In genomic region chr9:57803839-57804238, GRCm38 (mm10) we compare ENCODE assay signal across 13 mouse cellular contexts. TPM values are rescaled to one million over a fixed set of nuclear protein-coding genes. Genes with fewer than 3 reads are reported as not detected.
DNase-seq lines count a peak whose midpoint lies in the region; ATAC-seq and TF ChIP-seq lines count a peak whose summit lies in the region.
"Had no signal": no experiment of that assay in that cellular context is flagged by ENCODE, and none has a peak within 500 bp of the region (broad histone marks: within the 10 kb centered on the region; RNA-seq: fewer than 3 reads in every experiment).

No protein-coding gene starts in this region.

- H3K9ac ChIP-seq in hindbrain, postnatal 0 days (replicated peaks; ENCODE audit: low read length) = no peak overlapping the region
- no peak overlapping the region for H3K9ac ChIP-seq in CH12.LX (ENCODE audit: insufficient read depth, low read depth)
- no peak overlapping the region for H3K9ac ChIP-seq in embryonic facial prominence, embryonic 12.5 days
- H3K9ac ChIP-seq in lung, postnatal 0 days (replicated peaks; ENCODE audit: low read depth) = no peak overlapping the region
- H3K9ac ChIP-seq: liver, embryonic 14.5 days had no signal

- H3K27me3 ChIP-seq in hindbrain, embryonic 10.5 days (ENCODE audit: insufficient read depth, poor library complexity, severe bottlenecking) = no peaks in the 10 kb centered on the region
- H3K27me3 ChIP-seq in hindbrain, postnatal 0 days (ENCODE audit: insufficient read depth, low read length) = no peaks in the 10 kb centered on the region
- H3K27me3 ChIP-seq in CH12.LX (replicated peaks) = no peaks in the 10 kb centered on the region
- no peaks in the 10 kb centered on the region for H3K27me3 ChIP-seq in embryonic facial prominence, embryonic 12.5 days
- no peaks in the 10 kb centered on the region for H3K27me3 ChIP-seq in lung, postnatal 0 days (replicated peaks; ENCODE audit: insufficient read depth, low read length)

- in situ Hi-C loops in CH12.LX (cut with MboI; ENCODE audit: low pct_ligation_motif_present, low pct_unique_long_range_greater_than_20kb, low sequenced_read_pairs) = loop anchor here (25.0 kb wide), 1 partner anchor 458 kb away; the partner anchor contains the start of gene Stoml1

- H3K27ac ChIP-seq in hindbrain, embryonic 10.5 days = peak overlapping the region; percentile 83
- H3K27ac ChIP-seq in hindbrain, postnatal 0 days = no peak overlapping the region
- peak overlapping the region; percentile 34; the same call in 1 of the 2 replicates for H3K27ac ChIP-seq in CH12.LX (ENCODE audit: insufficient read depth, low read depth)
- 0 out of 2 replicates have a peak overlapping the region, but pooled peaks have one; percentile 1 for H3K27ac ChIP-seq in embryonic facial prominence, embryonic 12.5 days
- H3K27ac ChIP-seq in lung, postnatal 0 days (ENCODE audit: low read length) = peak overlapping the region; percentile 39; the same call in 1 of the 2 replicates
- H3K27ac ChIP-seq: liver, embryonic 14.5 days had no signal

- peaks cover 93% of the 10 kb centered on the region for H3K4me1 ChIP-seq in hindbrain, embryonic 10.5 days (replicated peaks)
- H3K4me1 ChIP-seq in hindbrain, postnatal 0 days (ENCODE audit: insufficient read depth, low read length) = no peaks in the 10 kb centered on the region
- H3K4me1 ChIP-seq in CH12.LX (ENCODE audit: control insufficient read depth in 1 of 2, insufficient read depth in 2 of 2) = peaks cover 42 to 98% of the 10 kb centered on the region in 2 experiments
- peaks cover 29% of the 10 kb centered on the region for H3K4me1 ChIP-seq in embryonic facial prominence, embryonic 12.5 days
- no peaks in the 10 kb centered on the region; the same call in 1 of the 2 replicates for H3K4me1 ChIP-seq in lung, postnatal 0 days (ENCODE audit: insufficient read depth, low read depth, low read length)

- no peaks in the 10 kb centered on the region for H3K9me3 ChIP-seq in hindbrain, embryonic 10.5 days
- no peaks in the 10 kb centered on the region for H3K9me3 ChIP-seq in hindbrain, postnatal 0 days (ENCODE audit: low read length)
- H3K9me3 ChIP-seq in CH12.LX (replicated peaks; ENCODE audit: low read length) = peaks cover 2% of the 10 kb centered on the region
- no peaks in the 10 kb centered on the region for H3K9me3 ChIP-seq in embryonic facial prominence, embryonic 12.5 days
- no peaks in the 10 kb centered on the region for H3K9me3 ChIP-seq in lung, postnatal 0 days (ENCODE audit: low read length)

- dilution Hi-C loops in CH12.LX (cut with MboI; ENCODE audit: extremely low pct_ligation_motif_present, extremely low pct_unique_long_range_greater_than_20kb, low sequenced_read_pairs) = no loop called here

- TF ChIP-seq CTCF in hindbrain, postnatal 0 days (IDR thresholded peaks at IDR 0.05; ENCODE audit: low read depth) = no peak
- no peak for TF ChIP-seq CTCF in CH12.LX (conservative IDR thresholded peaks at IDR 0.05 in 1 of 2, IDR thresholded peaks at IDR 0.05 in 1 of 2; ENCODE audit: low read depth in 2 of 2, low read length in 2 of 2)
- TF ChIP-seq CTCF in lung, postnatal 0 days (IDR thresholded peaks at IDR 0.05) = no peak

- TF ChIP-seq RAD21 in CH12.LX (IDR thresholded peaks at IDR 0.05; ENCODE audit: low read depth, low read length) = no peak

- no peak for TF ChIP-seq EP300 in CH12.LX (IDR thresholded peaks at IDR 0.05; ENCODE audit: low read length)
- peak; percentile 84 for TF ChIP-seq EP300 in lung, postnatal 0 days (IDR thresholded peaks at IDR 0.05)

- 0 out of 2 replicates have a peak overlapping the region, but pooled peaks have one; percentile 9 for H3K4me3 ChIP-seq in hindbrain, embryonic 10.5 days
- H3K4me3 ChIP-seq in hindbrain, postnatal 0 days (ENCODE audit: low read length) = no peak overlapping the region
- H3K4me3 ChIP-seq in CH12.LX (replicated peaks in 1 of 3; ENCODE audit: low read depth in 2 of 3, low read length in 2 of 3, poor library complexity in 1 of 3) = no peak overlapping the region
- H3K4me3 ChIP-seq in embryonic facial prominence, embryonic 12.5 days = no peak overlapping the region
- H3K4me3 ChIP-seq in lung, postnatal 0 days (ENCODE audit: low read depth, low read length) = no peak overlapping the region

- DNase-seq in hindbrain, embryonic 10.5 days (ENCODE audit: low spot score) = no peak
- no peak for DNase-seq in hindbrain, postnatal 0 days (ENCODE audit: low spot score)
- DNase-seq in CH12.LX (ENCODE audit: extremely low read depth) = no peak
- DNase-seq in lung, postnatal 0 days (ENCODE audit: low spot score) = peak; percentile 60
- no peak for DNase-seq in retina, embryonic 14.5 days (ENCODE audit: low spot score)
- DNase-seq in cerebellum, adult 11 months = no peak
- DNase-seq in cerebellum, adult 18-20 months = no peak
- DNase-seq: adrenal gland, postnatal 36 days; cerebellum, adult 2 months; embryo, embryonic 11 days; kidney, postnatal 14 days had no signal

- TF ChIP-seq POLR2A in CH12.LX (IDR thresholded peaks at IDR 0.05; ENCODE audit: low read depth, low read length) = no peak

- peaks cover 8% of the 10 kb centered on the region for H3K79me2 ChIP-seq in CH12.LX (replicated peaks; ENCODE audit: control insufficient read depth, extremely low read depth, insufficient read depth, poor library complexity, severe bottlenecking)

- H3K4me2 ChIP-seq in hindbrain, postnatal 0 days (ENCODE audit: low read depth, low read length) = no peak overlapping the region
- H3K4me2 ChIP-seq in CH12.LX (ENCODE audit: insufficient read depth, low read depth, poor library complexity, severe bottlenecking) = no peak overlapping the region
- H3K4me2 ChIP-seq in embryonic facial prominence, embryonic 12.5 days (replicated peaks) = no peak overlapping the region
- H3K4me2 ChIP-seq in lung, postnatal 0 days (replicated peaks; ENCODE audit: low read depth, low read length) = no peak overlapping the region

- 20% methylated on average over 4 of the region's 4 CpGs for WGBS in hindbrain, embryonic 10.5 days
- WGBS in hindbrain, postnatal 0 days = 22% methylated on average over 4 of the region's 4 CpGs
- 23% methylated on average over 4 of the region's 4 CpGs for WGBS in embryonic facial prominence, embryonic 12.5 days
- 12% methylated on average over 4 of the region's 4 CpGs for WGBS in lung, postnatal 0 days

- H3K36me3 ChIP-seq in hindbrain, embryonic 10.5 days = peaks cover 53% of the 10 kb centered on the region
- H3K36me3 ChIP-seq in hindbrain, postnatal 0 days (ENCODE audit: insufficient read depth, low read length) = no peaks in the 10 kb centered on the region
- peaks cover 47 to 77% of the 10 kb centered on the region in 2 experiments for H3K36me3 ChIP-seq in CH12.LX (replicated peaks in 1 of 2; ENCODE audit: control insufficient read depth in 1 of 2, insufficient read depth in 1 of 2, low read length in 1 of 2)
- peaks cover 3% of the 10 kb centered on the region; the same call in 1 of the 2 replicates for H3K36me3 ChIP-seq in embryonic facial prominence, embryonic 12.5 days
- no peaks in the 10 kb centered on the region for H3K36me3 ChIP-seq in lung, postnatal 0 days (ENCODE audit: insufficient read depth, low read length)

- no peak for ATAC-seq in hindbrain, postnatal 0 days
- ATAC-seq in embryonic facial prominence, embryonic 12.5 days (ENCODE audit: insufficient number of reproducible peaks, insufficient read depth, low FRiP score, low TSS enrichment) = no peak
- peak; percentile 77 for ATAC-seq in lung, postnatal 0 days

TF ChIP-seq in CH12.LX, 34 proteins besides CTCF, POLR2A, EP300 and RAD21:
- no peak for TF ChIP-seq ZNF384 (IDR thresholded peaks at IDR 0.05; ENCODE audit: low read depth, low read length)

RNA-seq across cellular contexts. Expression of gene Arid3b, which starts 32.8 kb away (rescaled TPM):
- polyA plus RNA-seq in hindbrain, embryonic 10.5 days (2016; fragmentation: Nextera tagmentation; extraction: Ambion mirVana) = 42.7 and 57.7 TPM in 2 replicates
- 7.7 TPM in 2 replicates for total RNA-seq in hindbrain, postnatal 0 days (2014; rRNA removed)
- 4.3 and 4.4 TPM in 2 replicates for polyA plus RNA-seq in hindbrain, postnatal 0 days (2015; fragmentation: Nextera tagmentation; extraction: Ambion mirVana)
- total RNA-seq in CH12.LX (2012; rRNA removed) (33.4 and 33.8 TPM in 2 replicates), CH12.LX (2014; rRNA removed) (14.2 and 16.7 TPM in 2 replicates)
- 75.9 and 105 TPM in 2 replicates for polyA plus RNA-seq in CH12.LX (2012; ENCODE audit: insufficient read length, low read depth)
- polyA plus RNA-seq in embryonic facial prominence, embryonic 12.5 days (2016; fragmentation: Nextera tagmentation; extraction: Ambion mirVana) = 13.6 and 14.8 TPM in 2 replicates
- polyA plus RNA-seq in lung, postnatal 0 days (2015; fragmentation: Nextera tagmentation; extraction: Ambion mirVana) = 5.8 and 6.2 TPM in 2 replicates

RNA-seq across cellular contexts. Expression of gene Clk3, which starts 38.2 kb away (rescaled TPM):
- polyA plus RNA-seq in hindbrain, embryonic 10.5 days (2016; fragmentation: Nextera tagmentation; extraction: Ambion mirVana) = 90.7 and 105 TPM in 2 replicates
- 76.3 and 83.7 TPM in 2 replicates for total RNA-seq in hindbrain, postnatal 0 days (2014; rRNA removed)
- polyA plus RNA-seq in hindbrain, postnatal 0 days (2015; fragmentation: Nextera tagmentation; extraction: Ambion mirVana) = 48.8 and 52.7 TPM in 2 replicates
- total RNA-seq in CH12.LX (2012; rRNA removed) = 39.9 and 46.7 TPM in 2 replicates
- total RNA-seq in CH12.LX (2014; rRNA removed) = 69.0 and 87.7 TPM in 2 replicates
- polyA plus RNA-seq in CH12.LX (2012; ENCODE audit: insufficient read length, low read depth) = 62.4 and 67.9 TPM in 2 replicates
- polyA plus RNA-seq in embryonic facial prominence, embryonic 12.5 days (2016; fragmentation: Nextera tagmentation; extraction: Ambion mirVana) = 75.4 and 81.8 TPM in 2 replicates
- 65.1 and 65.5 TPM in 2 replicates for polyA plus RNA-seq in lung, postnatal 0 days (2015; fragmentation: Nextera tagmentation; extraction: Ambion mirVana)
